Mouse (Mus musculus) bone marrow, adult 2 months (tissue): Measurements from ENCODE around the gene Fnbp1.

Experiments
- CTCF ChIP-seq: fragments of 200-500 bp; IDR thresholded peaks from 2 replicates; pipeline ENCODE4 v1.5.1; 2011; ENCODE audit warnings: low read length, control low read depth; ENCODE audit not compliant: control insufficient read depth, insufficient read depth
- POLR2A ChIP-seq: fragments of 200-500 bp; IDR thresholded peaks from 2 replicates; pipeline ENCODE4 v1.6.1; 2011; ENCODE audit warnings: low read depth, mild to moderate bottlenecking, control low read depth, low read length, borderline replicate concordance; ENCODE audit not compliant: control insufficient read depth

- TF ChIP-seq POLR2A: no peak
- TF ChIP-seq CTCF: no peak
Observed at GRCm38 (mm10) chr2:31147054-31147453, 5.2 kb upstream of the Fnbp1 start.
